Mouse (Mus musculus): ENCODE measurements around the gene Trim3. TPM values are rescaled to one million over a fixed set of nuclear protein-coding genes. Genes with fewer than 3 reads are reported as not detected.

Trim3 gene
- total and polyA plus RNA-seq, 3 experiments = 2.2 to 4.7 (median 3.5) TPM

DNA sequence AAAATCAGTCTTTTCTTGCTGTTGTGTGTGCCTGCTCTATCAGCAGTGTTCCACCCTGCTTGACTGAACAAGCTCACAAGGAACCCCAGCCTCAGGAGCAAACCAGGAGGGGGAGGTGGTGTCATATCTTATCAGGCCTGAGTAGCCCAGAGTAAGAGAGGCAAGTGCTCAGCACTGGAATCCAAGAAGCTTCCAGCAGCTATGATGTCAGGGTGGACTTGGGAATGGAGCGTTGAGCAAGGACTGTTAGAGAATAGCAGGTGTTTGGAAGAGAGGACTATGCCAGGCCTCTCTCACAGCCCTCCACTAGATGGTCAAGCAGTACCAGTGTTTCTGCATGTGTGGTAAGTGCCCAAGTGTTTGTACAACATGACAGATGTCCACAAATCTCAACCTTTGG is 17.7 kb downstream of the Trim3 start:
- H3K9me3 ChIP-seq (replicated peaks; ENCODE audit: low read length) = no peaks in the 10 kb centered on the region
- no peak overlapping the region for H3K9ac ChIP-seq (ENCODE audit: insufficient read depth, low read depth)
- no peak for DNase-seq (ENCODE audit: extremely low read depth)
- H3K4me2 ChIP-seq (ENCODE audit: insufficient read depth, low read depth, poor library complexity, severe bottlenecking) = no peak overlapping the region
- H3K27ac ChIP-seq (ENCODE audit: insufficient read depth, low read depth) = no peak overlapping the region
- peaks cover 0 to 4% of the 10 kb centered on the region in 2 experiments; a peak in 1 of 4 replicates for H3K4me1 ChIP-seq (ENCODE audit: control insufficient read depth in 1 of 2, insufficient read depth in 2 of 2)
- no peak overlapping the region for H3K4me3 ChIP-seq (replicated peaks in 1 of 3; ENCODE audit: low read depth in 2 of 3, low read length in 2 of 3, poor library complexity in 1 of 3)
- H3K36me3 ChIP-seq (replicated peaks in 1 of 2; ENCODE audit: control insufficient read depth in 1 of 2, insufficient read depth in 1 of 2, low read length in 1 of 2) = peaks cover 14 to 69% of the 10 kb centered on the region in 2 experiments
- H3K27me3 ChIP-seq (replicated peaks) = no peaks in the 10 kb centered on the region
- dilution Hi-C loops (cut with MboI; ENCODE audit: extremely low pct_ligation_motif_present, extremely low pct_unique_long_range_greater_than_20kb, low sequenced_read_pairs) (no loop called here), in situ Hi-C loops (cut with MboI; ENCODE audit: low pct_ligation_motif_present, low pct_unique_long_range_greater_than_20kb, low sequenced_read_pairs) (no loop called here)
- TF ChIP-seq ZNF384 (IDR thresholded peaks at IDR 0.05; ENCODE audit: low read depth, low read length) (no peak), ZC3H11A (IDR thresholded peaks at IDR 0.05; ENCODE audit: low read depth, low read length) (no peak), MXI1 (IDR thresholded peaks at IDR 0.05; ENCODE audit: low read depth, low read length) (no peak), RAD21 (IDR thresholded peaks at IDR 0.05; ENCODE audit: low read depth, low read length) (no peak), MAX (IDR thresholded peaks at IDR 0.05; ENCODE audit: low read length) (no peak), E2F4 (IDR thresholded peaks at IDR 0.05; ENCODE audit: insufficient replicate concordance, low read depth, low read length) (no peak)
- H3K79me2 ChIP-seq (replicated peaks; ENCODE audit: control insufficient read depth, extremely low read depth, insufficient read depth, poor library complexity, severe bottlenecking) = no peaks in the 10 kb centered on the region

GRCm38 (mm10) chr7:105614400-105614799 is 19.0 kb downstream of the Trim3 start:
- Histone ChIP-seq H3K27me3 (replicated peaks) (no peaks in the 10 kb centered on the region), H3K9me3 (replicated peaks; ENCODE audit: low read length) (no peaks in the 10 kb centered on the region), H3K27ac (ENCODE audit: insufficient read depth, low read depth) (no peak overlapping the region), H3K4me1 (ENCODE audit: control insufficient read depth in 1 of 2, insufficient read depth in 2 of 2) (peaks cover 0 to 4% of the 10 kb centered on the region in 2 experiments; a peak in 1 of 4 replicates), H3K9ac (ENCODE audit: insufficient read depth, low read depth) (no peak overlapping the region), H3K36me3 (replicated peaks in 1 of 2; ENCODE audit: control insufficient read depth in 1 of 2, insufficient read depth in 1 of 2, low read length in 1 of 2) (peaks cover 14 to 60% of the 10 kb centered on the region in 2 experiments), H3K4me2 (ENCODE audit: insufficient read depth, low read depth, poor library complexity, severe bottlenecking) (no peak overlapping the region), H3K79me2 (replicated peaks; ENCODE audit: control insufficient read depth, extremely low read depth, insufficient read depth, poor library complexity, severe bottlenecking) (no peaks in the 10 kb centered on the region), H3K4me3 (replicated peaks in 1 of 3; ENCODE audit: low read depth in 2 of 3, low read length in 2 of 3, poor library complexity in 1 of 3) (no peak overlapping the region)
- no peak for DNase-seq (ENCODE audit: extremely low read depth)
- TF ChIP-seq EP300 (IDR thresholded peaks at IDR 0.05; ENCODE audit: low read length) (no peak), GABPA (IDR thresholded peaks at IDR 0.05; ENCODE audit: insufficient replicate concordance, low read depth, low read length) (no peak), USF2 (conservative IDR thresholded peaks at IDR 0.05; ENCODE audit: low read depth, low read length) (no peak), ZC3H11A (IDR thresholded peaks at IDR 0.05; ENCODE audit: low read depth, low read length) (no peak), JUND (conservative IDR thresholded peaks at IDR 0.05; ENCODE audit: low read depth, low read length) (no peak), ELF1 (IDR thresholded peaks at IDR 0.05; ENCODE audit: low read depth, low read length) (no peak), TBP (conservative IDR thresholded peaks at IDR 0.05; ENCODE audit: low read depth, low read length) (no peak), ZNF384 (IDR thresholded peaks at IDR 0.05; ENCODE audit: low read depth, low read length) (no peak), BHLHE40 (IDR thresholded peaks at IDR 0.05; ENCODE audit: low read depth, low read length) (no peak), E2F4 (IDR thresholded peaks at IDR 0.05; ENCODE audit: insufficient replicate concordance, low read depth, low read length) (no peak), SIN3A (IDR thresholded peaks at IDR 0.05; ENCODE audit: low read length) (no peak), ETS1 (conservative IDR thresholded peaks at IDR 0.05; ENCODE audit: low read depth, low read length) (no peak), HCFC1 (IDR thresholded peaks at IDR 0.05; ENCODE audit: low read depth, low read length) (no peak), MAX (IDR thresholded peaks at IDR 0.05; ENCODE audit: low read length) (no peak), IRF4 (IDR thresholded peaks at IDR 0.05; ENCODE audit: low read depth, low read length) (no peak), KAT2A (IDR thresholded peaks at IDR 0.05; ENCODE audit: insufficient replicate concordance, low read length) (no peak)
- dilution Hi-C loops (cut with MboI; ENCODE audit: extremely low pct_ligation_motif_present, extremely low pct_unique_long_range_greater_than_20kb, low sequenced_read_pairs) = no loop called here
- in situ Hi-C loops (cut with MboI; ENCODE audit: low pct_ligation_motif_present, low pct_unique_long_range_greater_than_20kb, low sequenced_read_pairs) = no loop called here
